Mouse (Mus musculus): ENCODE data around the gene Per1. TPM values are rescaled to one million over a fixed set of nuclear protein-coding genes. Genes with fewer than 3 reads are reported as not detected.

Gene Per1
- polyA plus RNA-seq, 1 experiment from 2014 or later = 6.4 TPM

- H3K27me3 ChIP-seq = peaks cover 21% of the 10 kb centered on the region
- WGBS = 65% methylated on average over 5 of the region's 5 CpGs
- peaks cover 38% of the 10 kb centered on the region for H3K4me1 ChIP-seq
- no peaks in the 10 kb centered on the region for H3K9me3 ChIP-seq (replicated peaks)
- no peak overlapping the region for H3K27ac ChIP-seq
- H3K4me3 ChIP-seq = peak overlapping the region; percentile 66; the same call in 1 of the 2 replicates
- no peak overlapping the region for H3K9ac ChIP-seq
- H3K4me2 ChIP-seq = peak overlapping the region; percentile 71
- ATAC-seq = no peak
- H3K36me3 ChIP-seq (ENCODE audit: poor library complexity, severe bottlenecking) = no peaks in the 10 kb centered on the region
Measured at GRCm38 (mm10) chr11:69116843-69117242, 21.8 kb downstream of the Per1 start.

GRCm38 (mm10) chr11:69117737-69118695 is 23.0 kb downstream of the Per1 start:
- 0 out of 2 replicates have a peak, but pooled peaks have one; percentile 37 for ATAC-seq
- H3K4me3 ChIP-seq = peak overlapping the region; percentile 66
- peak overlapping the region; percentile 76 for H3K27ac ChIP-seq
- WGBS = under 1% methylated on average over 45 of the region's 45 CpGs
- H3K4me1 ChIP-seq = peaks cover 42% of the 10 kb centered on the region
- H3K27me3 ChIP-seq = peaks cover 21% of the 10 kb centered on the region
- H3K4me2 ChIP-seq = peak overlapping the region; percentile 71
- H3K9ac ChIP-seq = peak overlapping the region; percentile 81
- H3K36me3 ChIP-seq (ENCODE audit: poor library complexity, severe bottlenecking) = no peaks in the 10 kb centered on the region
- no peaks in the 10 kb centered on the region for H3K9me3 ChIP-seq (replicated peaks)

GRCm38 (mm10) chr11:69118765-69119164 is 23.7 kb downstream of the Per1 start:
- Histone ChIP-seq H3K4me3 (peak overlapping the region; percentile 66), H3K4me1 (peaks cover 44% of the 10 kb centered on the region), H3K9me3 (replicated peaks) (no peaks in the 10 kb centered on the region), H3K27ac (no peak overlapping the region), H3K4me2 (peak overlapping the region; percentile 71), H3K9ac (0 out of 2 replicates have a peak overlapping the region, but pooled peaks have one; percentile 27), H3K27me3 (peaks cover 21% of the 10 kb centered on the region), H3K36me3 (ENCODE audit: poor library complexity, severe bottlenecking) (no peaks in the 10 kb centered on the region)
- 1% methylated on average over 15 of the region's 15 CpGs for WGBS
- ATAC-seq = 0 out of 2 replicates have a peak, but pooled peaks have one; percentile 31

GRCm38 (mm10) chr11:69119446-69120155 is 24.6 kb downstream of the Per1 start:
- WGBS = 31% methylated on average over 14 of the region's 14 CpGs
- H3K9ac ChIP-seq = no peak overlapping the region
- H3K9me3 ChIP-seq (replicated peaks) = no peaks in the 10 kb centered on the region
- peaks cover 18% of the 10 kb centered on the region for H3K27me3 ChIP-seq
- H3K4me3 ChIP-seq = peak overlapping the region; percentile 75
- no peak for ATAC-seq
- no peaks in the 10 kb centered on the region for H3K36me3 ChIP-seq (ENCODE audit: poor library complexity, severe bottlenecking)
- peaks cover 44% of the 10 kb centered on the region for H3K4me1 ChIP-seq
- H3K27ac ChIP-seq = no peak overlapping the region
- peak overlapping the region; percentile 71 for H3K4me2 ChIP-seq

GRCm38 (mm10) chr11:69120221-69121000 is 25.4 kb downstream of the Per1 start, which contains the start of gene Hes7:
Gene Hes7, plus strand, starts transcription at chr11:69120404.
- no peak within 1 kb of the TSS for H3K27ac ChIP-seq
- ATAC-seq = no peak
- 2% methylated on average over 27 of the region's 27 CpGs for WGBS
- peak within 1 kb of the TSS; percentile 75 for H3K4me3 ChIP-seq
- H3K4me1 ChIP-seq = peaks cover 45% of the 10 kb centered on the region
- no peaks in the 10 kb centered on the region for H3K9me3 ChIP-seq (replicated peaks)
- peak within 1 kb of the TSS; percentile 71 for H3K4me2 ChIP-seq
- H3K36me3 ChIP-seq (ENCODE audit: poor library complexity, severe bottlenecking) = no peaks in the 10 kb centered on the region
- H3K27me3 ChIP-seq = peaks cover 15% of the 10 kb centered on the region
- peak within 1 kb of the TSS; percentile 79 for H3K9ac ChIP-seq

- Histone ChIP-seq H3K27me3 (peaks cover 11% of the 10 kb centered on the region), H3K4me2 (peak overlapping the region; percentile 71), H3K4me1 (peaks cover 53% of the 10 kb centered on the region), H3K27ac (no peak overlapping the region), H3K4me3 (peak overlapping the region; percentile 75), H3K36me3 (ENCODE audit: poor library complexity, severe bottlenecking) (no peaks in the 10 kb centered on the region), H3K9ac (peak overlapping the region; percentile 79), H3K9me3 (replicated peaks) (no peaks in the 10 kb centered on the region)
- WGBS = 1% methylated on average over 33 of the region's 33 CpGs
- ATAC-seq = no peak
Measured at GRCm38 (mm10) chr11:69121001-69121740, 26.2 kb downstream of the Per1 start.

GRCm38 (mm10) chr11:69121741-69122335 is 26.8 kb downstream of the Per1 start:
- Histone ChIP-seq H3K36me3 (ENCODE audit: poor library complexity, severe bottlenecking) (no peaks in the 10 kb centered on the region), H3K4me2 (peak overlapping the region; percentile 71), H3K4me3 (peak overlapping the region; percentile 75), H3K9ac (peak overlapping the region; percentile 79), H3K4me1 (peaks cover 55% of the 10 kb centered on the region), H3K27ac (no peak overlapping the region), H3K9me3 (replicated peaks) (no peaks in the 10 kb centered on the region), H3K27me3 (peaks cover 14% of the 10 kb centered on the region)
- no peak for ATAC-seq
- WGBS = under 1% methylated on average over 30 of the region's 32 CpGs

- no peaks in the 10 kb centered on the region for H3K36me3 ChIP-seq (ENCODE audit: poor library complexity, severe bottlenecking)
- H3K27ac ChIP-seq = peak within 1 kb of the TSS; percentile 57
- peak within 1 kb of the TSS; percentile 75 for H3K4me3 ChIP-seq
- H3K9ac ChIP-seq = peak within 1 kb of the TSS; percentile 79
- ATAC-seq = peak; percentile 66
- peak within 1 kb of the TSS; percentile 71 for H3K4me2 ChIP-seq
- no peaks in the 10 kb centered on the region for H3K9me3 ChIP-seq (replicated peaks)
- peaks cover 50% of the 10 kb centered on the region for H3K4me1 ChIP-seq
- H3K27me3 ChIP-seq = peaks cover 19% of the 10 kb centered on the region
- 1% methylated on average over 63 of the region's 66 CpGs for WGBS
Measured at GRCm38 (mm10) chr11:69122336-69122951, 27.4 kb downstream of the Per1 start, which contains the start of gene 9130213A22Rik. Gene 9130213A22Rik, minus strand, starts transcription at chr11:69122589.

- peak; percentile 9; the same call in 1 of the 2 replicates for ATAC-seq
- H3K9me3 ChIP-seq (replicated peaks) = no peaks in the 10 kb centered on the region
- H3K27ac ChIP-seq = peak overlapping the region; percentile 57
- H3K4me1 ChIP-seq = peaks cover 48% of the 10 kb centered on the region
- peaks cover 21% of the 10 kb centered on the region for H3K27me3 ChIP-seq
- H3K4me3 ChIP-seq = peak overlapping the region; percentile 75
- H3K4me2 ChIP-seq = peak overlapping the region; percentile 71
- H3K36me3 ChIP-seq (ENCODE audit: poor library complexity, severe bottlenecking) = no peaks in the 10 kb centered on the region
- H3K9ac ChIP-seq = peak overlapping the region; percentile 79
- under 1% methylated on average over 29 of the region's 29 CpGs for WGBS
Measured at GRCm38 (mm10) chr11:69123056-69123692, 28.2 kb downstream of the Per1 start.
